Mouse (Mus musculus) forebrain, postnatal 0 days (tissue): ENCODE results near the gene 2310009B15Rik. TPM values are rescaled to one million over a fixed set of nuclear protein-coding genes. Genes with fewer than 3 reads are reported as not detected.

Experiments used
- ATAC-seq: fragments of 200-750 bp; cut with Nextera tagmentation; 2 replicates; pipeline ENCODE4 v1.8.0; 2017; ENCODE audit warnings: mild to moderate bottlenecking, moderate library complexity
- DNase-seq: peaks from one replicate; pipeline ENCODE4 v3.0.0-alpha.2; 2015
- H3K27ac ChIP-seq: fragments of 300-500 bp; sonication (generic); 2 replicates; pipeline ENCODE4 v1.5.1; 2014; ENCODE audit warnings: low read depth, mild to moderate bottlenecking, antibody characterized with exemption, low read length, moderate library complexity, mixed read lengths
- H3K27me3 ChIP-seq: fragments of 300-500 bp; sonication (generic); 2 replicates; pipeline ENCODE4 v1.6.1; 2014; ENCODE audit warnings: mild to moderate bottlenecking, low read length, mixed read lengths; ENCODE audit not compliant: insufficient read depth
- H3K36me3 ChIP-seq: fragments of 300-500 bp; sonication (generic); 2 replicates; pipeline ENCODE4 v1.6.1; 2014; ENCODE audit warnings: mild to moderate bottlenecking, moderate library complexity; ENCODE audit not compliant: insufficient read depth
- H3K4me1 ChIP-seq: fragments of 300-500 bp; sonication (generic); 2 replicates; pipeline ENCODE4 v1.6.1; 2014; ENCODE audit warnings: antibody characterized with exemption; ENCODE audit not compliant: insufficient read depth
- H3K4me2 ChIP-seq: fragments of 300-500 bp; sonication (generic); 2 replicates; pipeline ENCODE4 v1.6.1; 2014; ENCODE audit warnings: low read depth, mild to moderate bottlenecking, moderate library complexity
- H3K4me3 ChIP-seq: fragments of 300-500 bp; sonication (generic); 2 replicates; pipeline ENCODE4 v1.5.1; 2014; ENCODE audit warnings: low read depth, low read length, mixed read lengths
- H3K9ac ChIP-seq: fragments of 300-500 bp; sonication (generic); 2 replicates; pipeline ENCODE4 v1.6.1; 2014; ENCODE audit warnings: mild to moderate bottlenecking
- H3K9me3 ChIP-seq: fragments of 300-500 bp; sonication (generic); 2 replicates; pipeline ENCODE4 v1.6.1; 2016; ENCODE audit warnings: low read length
- CTCF ChIP-seq: sonication (generic); IDR thresholded peaks from 2 replicates; pipeline ENCODE4 v1.5.1; 2016; ENCODE audit warnings: antibody characterized with exemption, control low read depth, low read depth
- WGBS: fragments of 180-500 bp; shearing (Covaris S2); extraction: QIAGEN DNeasy Blood & Tissue Kit; methylation state at CpG from one replicate; pipeline ENCODE4 v1.1.7; 2014; 5-methylcytosine and 5-hydroxymethylcytosine counted together
- polyA plus RNA-seq: library from polyadenylated mRNA; unstranded; fragments of >200 nt; fragmentation: Nextera tagmentation; extraction: Ambion mirVana; gene quantifications from 2 replicates; pipeline ENCODE4 v1.2.1, GENCODE M21; 2015
- total RNA-seq: library from RNA; depleted of rRNA; stranded (reverse); fragments of >200 nt; gene quantifications from 2 replicates; pipeline ENCODE4 v1.2.3, GENCODE M21; 2014

The 2310009B15Rik gene
- total and polyA plus RNA-seq, 2 experiments from 2014 or later: 33.0 to 41.9 TPM

DNA sequence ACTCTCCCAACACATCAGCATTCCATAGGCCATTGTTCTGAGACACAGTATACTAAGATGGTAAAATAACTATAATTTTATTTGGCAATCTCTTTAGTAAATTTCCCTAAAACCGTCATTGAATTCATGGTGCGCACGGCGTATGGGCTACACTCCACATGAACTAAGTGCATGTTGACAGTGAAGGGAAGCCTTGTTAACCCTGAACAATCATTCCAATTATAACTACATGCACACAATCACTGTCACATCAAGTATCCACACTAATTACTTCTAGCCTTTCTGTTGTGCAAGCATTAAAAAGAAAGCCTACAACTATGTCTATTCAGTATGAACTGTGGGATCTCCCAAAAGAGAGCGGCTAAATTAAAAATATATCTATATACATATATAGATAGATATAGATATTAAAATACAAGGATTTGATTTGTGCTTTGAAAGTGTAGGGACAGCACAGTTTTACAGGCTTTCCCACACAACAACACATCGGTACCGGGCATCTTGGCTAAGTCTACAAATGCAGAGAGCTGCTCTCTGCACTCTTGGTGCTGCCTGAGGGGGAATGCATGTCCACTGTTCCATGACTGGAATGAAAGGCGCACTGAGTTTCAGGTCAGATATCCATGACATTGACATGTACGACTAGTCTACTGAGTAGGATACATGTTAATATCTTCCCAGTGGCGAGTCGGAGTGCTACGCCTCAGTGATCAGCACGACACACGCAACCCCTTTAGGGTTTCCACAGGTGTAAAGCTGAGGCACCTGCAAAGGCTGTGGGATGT lies 21.0 kb upstream of the 2310009B15Rik start:
- DNase-seq: no peak
- Histone ChIP-seq H3K36me3 (no peaks in the 10 kb centered on the region), H3K4me2 (no peak overlapping the region), H3K4me3 (no peak overlapping the region), H3K4me1 (no peaks in the 10 kb centered on the region), H3K9me3 (no peaks in the 10 kb centered on the region), H3K27ac (no peak overlapping the region), H3K9ac (no peak overlapping the region), H3K27me3 (no peaks in the 10 kb centered on the region)
- TF ChIP-seq CTCF: no peak
- WGBS: 75% methylated on average over 14 of the region's 14 CpGs
- no peak for ATAC-seq

DNA sequence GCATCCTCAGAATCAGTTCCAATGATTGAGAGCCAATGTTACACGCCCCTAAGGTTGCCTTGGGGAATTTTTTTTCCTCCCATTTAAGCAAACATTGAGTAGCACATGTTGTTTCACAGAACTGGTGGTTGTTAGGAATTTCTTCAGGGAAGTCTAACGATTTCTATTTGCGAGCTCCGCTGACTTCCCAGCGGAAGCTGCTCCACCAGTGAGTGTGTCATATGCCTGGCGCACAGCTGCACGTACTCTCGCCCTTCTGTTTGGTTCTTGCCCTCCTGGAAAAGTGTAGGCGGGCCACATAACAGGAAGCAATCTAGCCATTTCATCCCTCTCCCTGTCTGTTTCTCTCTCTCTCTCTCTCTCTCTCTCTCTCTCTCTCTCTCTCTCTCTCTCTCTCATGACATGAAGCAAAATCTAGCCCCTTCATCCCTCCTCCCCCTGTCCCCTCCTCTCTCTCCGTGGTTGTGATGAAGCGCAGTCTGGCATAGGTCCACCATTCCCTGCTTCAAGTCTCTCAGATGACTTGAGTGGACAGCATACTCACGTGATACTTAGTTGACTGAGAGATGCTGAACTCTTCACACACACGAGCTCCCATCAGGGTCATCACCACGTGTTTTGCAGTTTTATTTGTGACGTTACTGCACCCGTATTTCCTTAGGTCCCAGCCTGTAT lies 19.9 kb upstream of the 2310009B15Rik start:
- DNase-seq (no peak), ATAC-seq (no peak)
- no peaks in the 10 kb centered on the region for H3K36me3 ChIP-seq
- no peaks in the 10 kb centered on the region for H3K9me3 ChIP-seq
- no peak for TF ChIP-seq CTCF
- no peaks in the 10 kb centered on the region for H3K27me3 ChIP-seq
- WGBS: 67% methylated on average over 16 of the region's 16 CpGs
- no peaks in the 10 kb centered on the region for H3K4me1 ChIP-seq
- H3K4me3 ChIP-seq: no peak overlapping the region
- H3K27ac ChIP-seq: no peak overlapping the region
- peak overlapping the region; percentile 11; the same call in 1 of the 2 replicates for H3K4me2 ChIP-seq
- no peak overlapping the region for H3K9ac ChIP-seq

DNA sequence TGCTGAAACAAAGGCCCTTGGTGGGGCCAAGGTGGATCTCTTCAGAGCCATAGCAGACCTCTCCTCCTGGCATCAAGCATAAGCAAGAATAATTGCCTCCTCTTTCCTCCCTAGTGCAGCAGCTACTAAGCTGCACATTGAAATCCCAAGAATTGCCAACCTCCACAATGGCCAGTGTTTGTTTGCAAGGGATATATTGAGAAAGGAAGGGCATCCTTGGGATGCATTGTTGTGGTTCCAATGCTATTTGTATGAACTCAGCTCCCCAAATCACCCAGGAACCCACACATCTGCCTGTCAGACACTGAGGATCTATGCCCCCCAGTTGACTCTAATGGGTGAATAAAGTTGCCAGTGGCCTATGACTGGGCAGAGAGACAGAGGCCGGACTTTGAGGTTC lies 5.8 kb downstream of the 2310009B15Rik start:
- H3K4me3 ChIP-seq: no peak overlapping the region
- DNase-seq: no peak
- no peak for TF ChIP-seq CTCF
- 0 out of 2 replicates have a peak, but pooled peaks cover 6% of the 10 kb centered on the region for H3K4me1 ChIP-seq
- no peak overlapping the region for H3K4me2 ChIP-seq
- no peaks in the 10 kb centered on the region for H3K9me3 ChIP-seq
- WGBS: 96% methylated on average over 1 of the region's 1 CpGs
- H3K9ac ChIP-seq: no peak overlapping the region
- H3K27me3 ChIP-seq: peaks cover 17% of the 10 kb centered on the region
- no peak for ATAC-seq
- no peak overlapping the region for H3K27ac ChIP-seq
- no peaks in the 10 kb centered on the region; the same call in 1 of the 2 replicates for H3K36me3 ChIP-seq

DNA sequence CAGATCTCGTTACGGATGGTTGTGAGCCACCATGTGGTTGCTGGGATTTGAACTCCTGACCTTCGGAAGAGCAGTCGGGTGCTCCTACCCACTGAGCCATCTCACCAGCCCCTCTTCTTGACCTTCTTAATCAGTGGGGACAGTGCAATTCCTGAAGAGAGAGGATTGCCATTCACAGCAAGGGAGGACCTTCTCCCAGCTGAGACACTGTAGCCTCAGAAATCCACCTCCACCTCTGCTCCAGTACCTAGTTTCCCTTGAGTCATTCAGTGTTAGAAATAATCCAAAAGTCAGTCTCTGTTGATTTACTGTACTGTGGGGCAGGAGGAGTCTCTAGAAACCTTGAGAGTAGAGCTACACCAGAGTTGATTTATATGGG lies 6.5 kb downstream of the 2310009B15Rik start:
- no peak overlapping the region for H3K27ac ChIP-seq
- no peak for TF ChIP-seq CTCF
- WGBS: 56% methylated on average over 2 of the region's 4 CpGs

DNA sequence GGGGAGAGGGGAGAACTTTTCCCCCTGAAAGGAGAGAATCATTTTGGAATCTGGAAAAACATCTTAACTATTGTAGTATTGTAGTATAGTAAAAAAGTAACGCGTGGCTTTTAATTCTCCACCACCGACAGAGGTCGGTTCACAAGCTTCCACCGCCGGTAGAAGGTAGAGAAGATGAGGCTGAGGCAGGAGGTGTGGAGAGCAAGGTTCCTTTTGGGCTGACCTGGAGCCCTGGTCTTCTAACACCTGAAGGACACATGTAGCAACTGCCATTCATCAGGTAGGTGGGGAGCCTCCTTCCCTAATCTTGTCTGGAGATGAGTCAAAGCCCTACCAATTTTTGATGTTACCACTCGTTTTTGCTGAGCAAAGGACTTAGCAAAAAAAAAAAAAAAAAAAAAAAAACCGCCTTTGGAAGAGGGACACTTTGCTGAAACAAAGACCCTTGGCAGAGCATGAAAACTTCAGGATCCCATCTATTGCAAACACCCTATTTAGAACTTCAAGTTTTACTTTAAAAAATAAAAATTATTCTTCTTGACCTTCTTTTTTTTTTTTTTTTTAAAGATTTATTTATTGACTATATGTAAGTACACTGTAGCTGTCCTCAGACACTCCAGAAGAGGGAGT lies 7.0 kb downstream of the 2310009B15Rik start:
- DNase-seq (no peak), ATAC-seq (no peak)
- H3K36me3 ChIP-seq: no peaks in the 10 kb centered on the region; the same call in 1 of the 2 replicates
- no peaks in the 10 kb centered on the region for H3K9me3 ChIP-seq
- H3K27ac ChIP-seq: no peak overlapping the region
- TF ChIP-seq CTCF: no peak
- H3K27me3 ChIP-seq: peaks cover 28% of the 10 kb centered on the region
- WGBS: 12% methylated on average over 8 of the region's 8 CpGs
- 0 out of 2 replicates have a peak, but pooled peaks cover 6% of the 10 kb centered on the region for H3K4me1 ChIP-seq
- H3K4me2 ChIP-seq: no peak overlapping the region
- no peak overlapping the region for H3K4me3 ChIP-seq
- H3K9ac ChIP-seq: no peak overlapping the region

More for the DNA sequence above, 6.5 kb downstream of the 2310009B15Rik start:
- Histone ChIP-seq H3K4me3 (no peak overlapping the region), H3K36me3 (no peaks in the 10 kb centered on the region; the same call in 1 of the 2 replicates), H3K4me1 (0 out of 2 replicates have a peak, but pooled peaks cover 6% of the 10 kb centered on the region), H3K9me3 (no peaks in the 10 kb centered on the region), H3K9ac (no peak overlapping the region), H3K4me2 (no peak overlapping the region), H3K27me3 (peaks cover 23% of the 10 kb centered on the region)
- ATAC-seq (no peak), DNase-seq (no peak)

DNA sequence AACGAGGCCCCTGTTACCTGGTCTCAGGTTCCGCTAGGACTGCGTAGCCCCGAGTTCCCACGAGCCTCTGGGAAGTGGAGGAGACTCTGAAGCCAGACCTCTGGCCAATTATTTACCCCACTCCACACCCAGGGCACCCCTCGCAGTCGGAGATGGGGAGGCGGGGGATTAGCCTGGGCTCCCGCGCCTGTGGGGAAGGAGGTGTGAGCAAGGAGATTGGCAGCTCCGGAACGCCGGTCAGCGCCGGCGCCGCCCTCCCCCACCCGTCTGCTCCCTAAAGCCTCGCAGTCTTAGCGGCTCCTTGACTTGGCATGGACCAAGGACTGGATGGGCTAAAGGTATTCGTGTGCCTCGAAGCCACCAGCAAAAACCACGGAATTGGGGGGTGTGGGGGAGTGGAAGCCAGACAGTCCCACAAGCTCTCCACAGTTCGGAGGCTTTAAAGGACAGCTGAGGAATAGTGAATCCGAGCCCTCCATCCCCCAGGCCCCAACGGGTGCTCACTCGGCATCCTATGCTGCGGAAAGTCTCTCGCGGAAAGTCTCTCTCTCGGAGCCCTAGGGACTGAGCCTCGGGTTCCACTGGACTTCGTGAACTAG lies 8.0 kb downstream of the 2310009B15Rik start, which contains the start of gene Lhx9:
TSS of gene Lhx9 (minus strand) at position 67 of the 599 bp plus-strand sequence.
- H3K9ac ChIP-seq: peak within 1 kb of the TSS; percentile 35
- H3K36me3 ChIP-seq: no peaks in the 10 kb centered on the region; the same call in 1 of the 2 replicates
- H3K27me3 ChIP-seq: peaks cover 39% of the 10 kb centered on the region
- peak within 1 kb of the TSS; percentile 49 for H3K4me2 ChIP-seq
- ATAC-seq (peak; percentile 44), DNase-seq (peak; percentile 47)
- no peak for TF ChIP-seq CTCF
- no peaks in the 10 kb centered on the region for H3K9me3 ChIP-seq
- H3K4me1 ChIP-seq: peaks cover 7% of the 10 kb centered on the region
- H3K4me3 ChIP-seq: peak within 1 kb of the TSS; percentile 36
- peak within 1 kb of the TSS; percentile 15; the same call in 1 of the 2 replicates for H3K27ac ChIP-seq
- WGBS: under 1% methylated on average over 33 of the region's 33 CpGs
